Mouse (Mus musculus) cerebellum, adult 2 months (tissue): ENCODE measurements around the gene Phf7.
A peak's percentile ranks its signal among the peaks of the same experiment; 100 is the strongest.

Source experiments
- CTCF ChIP-seq: fragments of 200-500 bp; IDR thresholded peaks from 2 replicates; pipeline ENCODE4 v1.5.1; 2011; ENCODE audit warnings: low read depth, mild to moderate bottlenecking, control low read depth, low read length, moderate library complexity, borderline replicate concordance; ENCODE audit not compliant: insufficient read depth
- POLR2A ChIP-seq: fragments of 200-500 bp; IDR thresholded peaks from 2 replicates; pipeline ENCODE4 v1.6.1; 2011; ENCODE audit warnings: low read length, control low read depth, borderline replicate concordance; ENCODE audit not compliant: insufficient read depth

DNA sequence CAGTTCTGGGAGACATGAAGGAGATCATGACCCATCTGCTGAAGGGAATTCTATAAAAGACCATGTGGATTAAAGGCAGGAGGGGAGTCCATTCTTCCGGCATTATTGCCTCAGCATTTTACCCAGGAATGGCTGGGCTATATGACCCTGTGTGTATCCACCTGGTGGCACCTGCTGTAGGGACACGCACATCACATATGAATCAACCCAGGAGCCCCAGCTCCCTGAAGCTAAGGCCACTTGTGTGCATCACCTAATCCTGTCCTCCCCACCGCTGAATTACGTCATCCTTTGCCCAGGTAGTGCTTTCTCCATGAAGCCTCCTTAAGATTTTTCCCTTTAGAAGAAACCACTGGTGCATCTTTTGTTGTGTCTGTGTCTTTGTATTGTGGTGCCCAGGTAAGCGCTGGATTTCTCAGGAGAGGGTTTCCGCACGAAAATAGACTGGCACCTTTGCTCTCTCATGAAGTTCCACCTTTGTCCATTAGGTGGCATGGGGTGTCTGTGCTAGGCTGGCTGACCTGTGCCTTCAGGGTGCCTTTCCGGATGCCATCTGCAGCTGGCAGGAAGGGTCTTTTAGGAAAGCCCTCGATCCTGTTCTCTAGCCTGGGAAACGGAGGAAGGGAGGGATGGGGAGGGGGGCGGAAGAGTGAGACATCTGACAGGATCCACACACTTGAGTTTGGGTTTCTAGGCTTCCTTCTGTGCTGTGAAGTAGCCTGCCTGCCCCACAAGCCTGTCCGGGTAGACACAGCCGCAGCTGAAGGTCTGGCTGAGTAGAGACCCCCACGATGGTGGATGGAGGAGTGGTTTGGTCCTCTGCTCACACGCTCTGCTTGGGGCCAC lies 35.7 kb downstream of the Phf7 start:
- TF ChIP-seq CTCF = peak; percentile 92
- no peak for TF ChIP-seq POLR2A
